Mouse (Mus musculus): ENCODE results near the gene Fbln1. TPM values are rescaled to one million over a fixed set of nuclear protein-coding genes. Genes with fewer than 3 reads are reported as not detected.
A peak's percentile ranks its signal among the peaks of the same experiment; 100 is the strongest.

The Fbln1 gene
- polyA plus RNA-seq, 1 experiment from 2014 or later: 71.0 TPM

- Histone ChIP-seq H3K9me3 (no peaks in the 10 kb centered on the region), H3K27me3 (no peaks in the 10 kb centered on the region), H3K4me1 (replicated peaks) (peaks cover 24% of the 10 kb centered on the region), H3K4me3 (no peak overlapping the region), H3K27ac (replicated peaks) (no peak overlapping the region), H3K9ac (no peak overlapping the region), H3K4me2 (no peak overlapping the region), H3K36me3 (no peaks in the 10 kb centered on the region)
- no peak for ATAC-seq (ENCODE audit: low read depth)
- 90% methylated on average over 8 of the region's 8 CpGs for WGBS
Measured at GRCm38 (mm10) chr15:85277221-85277620, 71.5 kb downstream of the Fbln1 start.

DNA sequence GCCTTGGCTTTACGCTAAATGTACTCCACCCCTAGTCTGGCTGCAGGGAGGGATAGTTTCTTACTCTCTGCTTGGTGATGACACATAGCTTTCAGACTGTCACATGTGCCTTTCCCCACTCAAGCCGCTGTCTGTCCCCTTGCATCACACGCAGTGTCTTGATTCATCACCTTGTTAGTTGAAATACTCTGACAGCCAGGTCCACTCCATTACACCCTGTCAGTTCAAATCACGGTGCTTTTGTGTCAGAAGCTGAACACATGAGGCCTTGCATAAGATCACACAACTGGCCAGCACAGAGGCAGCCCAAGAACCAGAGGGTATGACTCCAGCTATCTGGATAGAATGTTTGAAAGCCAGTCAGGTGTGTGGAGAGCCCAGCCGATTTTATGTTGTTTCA is 73.2 kb downstream of the Fbln1 start:
- ATAC-seq (ENCODE audit: low read depth): no peak
- no peak overlapping the region for H3K4me3 ChIP-seq
- H3K27ac ChIP-seq (replicated peaks): no peak overlapping the region
- H3K9ac ChIP-seq: no peak overlapping the region
- 86% methylated on average over 5 of the region's 5 CpGs for WGBS
- no peaks in the 10 kb centered on the region for H3K9me3 ChIP-seq
- H3K36me3 ChIP-seq: no peaks in the 10 kb centered on the region
- peaks cover 10% of the 10 kb centered on the region for H3K4me1 ChIP-seq (replicated peaks)
- no peaks in the 10 kb centered on the region for H3K27me3 ChIP-seq
- H3K4me2 ChIP-seq: no peak overlapping the region

- Histone ChIP-seq H3K4me3 (no peak overlapping the region), H3K4me2 (no peak overlapping the region), H3K9ac (no peak overlapping the region), H3K27me3 (no peaks in the 10 kb centered on the region), H3K36me3 (no peaks in the 10 kb centered on the region), H3K9me3 (no peaks in the 10 kb centered on the region), H3K4me1 (replicated peaks) (peaks cover 15% of the 10 kb centered on the region), H3K27ac (replicated peaks) (no peak overlapping the region)
- ATAC-seq (ENCODE audit: low read depth): no peak
- 89% methylated on average over 5 of the region's 5 CpGs for WGBS
Measured at GRCm38 (mm10) chr15:85282021-85282420, 76.3 kb downstream of the Fbln1 start.

DNA sequence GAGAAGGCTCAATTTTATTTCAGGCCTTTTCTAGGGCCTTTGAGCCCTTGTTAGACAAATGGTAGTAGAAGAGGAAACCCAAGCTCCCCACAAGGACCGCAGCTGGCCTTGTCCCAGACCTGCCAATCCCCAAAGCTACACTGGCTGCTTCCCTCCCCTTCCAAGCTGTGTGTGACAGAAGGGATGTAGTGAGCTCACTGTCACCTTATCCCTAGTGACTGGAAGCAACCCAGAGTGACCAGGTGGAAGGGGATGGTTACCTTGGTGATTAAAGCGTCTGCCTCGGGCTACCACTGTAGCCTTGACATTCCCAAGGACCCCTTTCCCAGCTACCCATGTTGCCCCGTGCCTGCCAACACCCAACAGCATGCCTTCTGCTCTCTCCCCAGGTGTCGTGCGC is 78.9 kb downstream of the Fbln1 start:
- Histone ChIP-seq H3K9ac (no peak overlapping the region), H3K4me2 (no peak overlapping the region), H3K4me3 (no peak overlapping the region), H3K27ac (replicated peaks) (no peak overlapping the region), H3K27me3 (no peaks in the 10 kb centered on the region), H3K4me1 (replicated peaks) (peaks cover 15% of the 10 kb centered on the region), H3K36me3 (no peaks in the 10 kb centered on the region), H3K9me3 (no peaks in the 10 kb centered on the region)
- 0 out of 2 replicates have a peak, but pooled peaks have one; percentile 27 for ATAC-seq (ENCODE audit: low read depth)
- 78% methylated on average over 6 of the region's 6 CpGs for WGBS

DNA sequence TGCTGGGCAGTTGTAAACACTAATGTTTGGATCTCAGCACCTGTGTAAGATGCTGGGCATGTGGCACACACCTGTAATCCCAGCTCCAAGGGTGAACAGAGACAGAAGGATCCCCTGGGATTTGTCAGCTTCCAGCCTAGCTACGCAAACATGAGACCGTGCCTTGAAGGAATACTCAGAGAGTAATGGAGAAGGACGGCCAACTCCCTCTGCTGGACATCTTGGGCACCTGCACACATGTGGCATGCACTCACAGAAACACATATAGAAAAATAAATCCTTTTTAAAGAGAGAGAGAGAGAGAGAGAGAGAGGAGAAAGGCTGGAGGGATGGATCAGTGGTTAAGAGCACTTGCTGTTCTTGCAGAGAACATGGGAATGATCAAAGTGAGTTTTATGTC is 88.9 kb downstream of the Fbln1 start:
- no peak overlapping the region for H3K27ac ChIP-seq (replicated peaks)
- H3K4me1 ChIP-seq (replicated peaks): peaks cover 46% of the 10 kb centered on the region
- no peaks in the 10 kb centered on the region for H3K9me3 ChIP-seq
- no peak overlapping the region for H3K9ac ChIP-seq
- ATAC-seq (ENCODE audit: low read depth): no peak
- no peak overlapping the region for H3K4me3 ChIP-seq
- 79% methylated on average over 3 of the region's 3 CpGs for WGBS
- no peak overlapping the region for H3K4me2 ChIP-seq
- no peaks in the 10 kb centered on the region for H3K27me3 ChIP-seq
- no peaks in the 10 kb centered on the region for H3K36me3 ChIP-seq

- no peaks in the 10 kb centered on the region for H3K27me3 ChIP-seq
- no peak; the same call in 1 of the 2 replicates for ATAC-seq (ENCODE audit: low read depth)
- no peaks in the 10 kb centered on the region for H3K36me3 ChIP-seq
- no peaks in the 10 kb centered on the region for H3K9me3 ChIP-seq
- H3K27ac ChIP-seq (replicated peaks): peak overlapping the region; percentile 75
- H3K9ac ChIP-seq: no peak overlapping the region
- 49% methylated on average over 8 of the region's 8 CpGs for WGBS
- H3K4me1 ChIP-seq (replicated peaks): peaks cover 40% of the 10 kb centered on the region
- no peak overlapping the region for H3K4me3 ChIP-seq
- no peak overlapping the region for H3K4me2 ChIP-seq
Measured at GRCm38 (mm10) chr15:85295544-85295943, 89.8 kb downstream of the Fbln1 start.

DNA sequence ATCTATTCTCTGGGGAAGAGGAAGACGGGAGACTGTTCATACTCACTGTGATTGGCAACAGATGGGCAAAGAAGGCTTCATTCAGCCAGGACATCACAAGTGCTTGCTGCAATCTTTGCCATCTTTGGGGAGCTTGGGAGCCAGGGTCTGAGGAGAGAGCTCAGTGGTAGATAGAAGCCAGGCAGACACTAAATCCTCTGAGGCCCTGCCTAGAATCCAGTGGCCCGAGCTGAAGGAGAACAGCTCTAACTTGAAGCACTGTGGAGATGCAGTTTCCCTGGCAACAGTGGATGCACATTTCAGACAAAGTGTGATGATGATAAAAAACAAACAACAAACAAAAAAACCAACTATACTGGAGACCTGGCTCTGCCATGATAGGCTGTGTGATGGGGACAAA is 90.2 kb downstream of the Fbln1 start:
- no peaks in the 10 kb centered on the region for H3K9me3 ChIP-seq
- 37% methylated on average over 2 of the region's 2 CpGs for WGBS
- H3K4me2 ChIP-seq: no peak overlapping the region
- no peaks in the 10 kb centered on the region for H3K36me3 ChIP-seq
- H3K27ac ChIP-seq (replicated peaks): peak overlapping the region; percentile 75
- no peak for ATAC-seq (ENCODE audit: low read depth)
- no peak overlapping the region for H3K9ac ChIP-seq
- H3K4me3 ChIP-seq: no peak overlapping the region
- no peaks in the 10 kb centered on the region for H3K27me3 ChIP-seq
- H3K4me1 ChIP-seq (replicated peaks): peaks cover 40% of the 10 kb centered on the region

GRCm38 (mm10) chr15:85296538-85296937 is 90.8 kb downstream of the Fbln1 start:
- Histone ChIP-seq H3K4me1 (replicated peaks) (peaks cover 40% of the 10 kb centered on the region), H3K9ac (no peak overlapping the region), H3K9me3 (no peaks in the 10 kb centered on the region), H3K27ac (replicated peaks) (no peak overlapping the region), H3K4me2 (no peak overlapping the region), H3K36me3 (no peaks in the 10 kb centered on the region), H3K27me3 (no peaks in the 10 kb centered on the region), H3K4me3 (no peak overlapping the region)
- WGBS: 83% methylated on average over 3 of the region's 3 CpGs
- ATAC-seq (ENCODE audit: low read depth): no peak

DNA sequence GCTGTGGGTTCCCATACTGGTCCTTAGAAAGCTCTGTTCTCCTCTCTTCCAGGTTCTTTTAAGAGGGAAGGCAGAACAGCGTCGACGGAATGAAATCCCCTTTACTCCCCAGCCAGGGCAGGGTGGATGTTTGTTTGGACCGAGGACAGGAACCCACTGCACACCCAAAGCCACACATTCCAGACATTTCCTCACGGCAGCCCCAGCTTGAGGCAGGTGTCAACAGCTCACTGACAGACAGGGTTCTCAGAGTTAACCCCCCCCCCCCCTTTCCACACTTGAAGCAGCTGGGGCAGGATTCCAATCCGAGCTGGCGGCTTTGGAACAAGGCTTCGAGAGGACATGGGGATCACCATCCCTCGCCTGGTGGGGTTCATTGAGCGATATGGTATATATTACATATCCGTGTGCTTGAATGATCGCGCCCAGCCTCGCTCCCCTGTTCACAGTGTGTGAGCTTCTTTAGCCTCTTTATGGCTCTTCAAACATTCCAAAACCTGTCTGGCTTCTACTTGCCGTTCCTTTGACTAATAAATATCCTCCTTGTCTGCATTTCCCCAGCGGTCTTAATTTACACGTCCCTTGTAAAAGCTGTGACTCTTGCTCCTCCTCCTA is 92.5 kb downstream of the Fbln1 start:
- H3K4me1 ChIP-seq (replicated peaks): peaks cover 40% of the 10 kb centered on the region
- no peaks in the 10 kb centered on the region for H3K9me3 ChIP-seq
- 0 out of 2 replicates have a peak overlapping the region, but pooled peaks have one; percentile 8 for H3K9ac ChIP-seq
- 47% methylated on average over 17 of the region's 17 CpGs for WGBS
- no peaks in the 10 kb centered on the region for H3K36me3 ChIP-seq
- no peak overlapping the region for H3K4me2 ChIP-seq
- H3K4me3 ChIP-seq: no peak overlapping the region
- no peaks in the 10 kb centered on the region for H3K27me3 ChIP-seq
- ATAC-seq (ENCODE audit: low read depth): no peak
- no peak overlapping the region; the same call in 1 of the 2 replicates for H3K27ac ChIP-seq (replicated peaks)

GRCm38 (mm10) chr15:85298946-85299345 is 93.2 kb downstream of the Fbln1 start:
- no peaks in the 10 kb centered on the region for H3K27me3 ChIP-seq
- peaks cover 40% of the 10 kb centered on the region for H3K4me1 ChIP-seq (replicated peaks)
- H3K4me2 ChIP-seq: no peak overlapping the region
- H3K9me3 ChIP-seq: 0 out of 2 replicates have a peak, but pooled peaks cover under 1% of the 10 kb centered on the region
- ATAC-seq (ENCODE audit: low read depth): no peak
- 91% methylated on average over 9 of the region's 9 CpGs for WGBS
- no peak overlapping the region for H3K9ac ChIP-seq
- H3K27ac ChIP-seq (replicated peaks): no peak overlapping the region
- H3K4me3 ChIP-seq: no peak overlapping the region
- no peaks in the 10 kb centered on the region for H3K36me3 ChIP-seq

- H3K4me1 ChIP-seq (replicated peaks): peaks cover 9% of the 10 kb centered on the region
- no peak overlapping the region for H3K4me3 ChIP-seq
- no peak for ATAC-seq (ENCODE audit: low read depth)
- 58% methylated on average over 4 of the region's 4 CpGs for whole genome bisulfite sequencing
- H3K9ac ChIP-seq: no peak overlapping the region
- no peaks in the 10 kb centered on the region for H3K27me3 ChIP-seq
- 0 out of 2 replicates have a peak, but pooled peaks cover 3% of the 10 kb centered on the region for H3K9me3 ChIP-seq
- H3K27ac ChIP-seq (replicated peaks): no peak overlapping the region
- H3K36me3 ChIP-seq: no peaks in the 10 kb centered on the region
- no peak overlapping the region for H3K4me2 ChIP-seq
Measured at GRCm38 (mm10) chr15:85303241-85303640, 97.5 kb downstream of the Fbln1 start.

DNA sequence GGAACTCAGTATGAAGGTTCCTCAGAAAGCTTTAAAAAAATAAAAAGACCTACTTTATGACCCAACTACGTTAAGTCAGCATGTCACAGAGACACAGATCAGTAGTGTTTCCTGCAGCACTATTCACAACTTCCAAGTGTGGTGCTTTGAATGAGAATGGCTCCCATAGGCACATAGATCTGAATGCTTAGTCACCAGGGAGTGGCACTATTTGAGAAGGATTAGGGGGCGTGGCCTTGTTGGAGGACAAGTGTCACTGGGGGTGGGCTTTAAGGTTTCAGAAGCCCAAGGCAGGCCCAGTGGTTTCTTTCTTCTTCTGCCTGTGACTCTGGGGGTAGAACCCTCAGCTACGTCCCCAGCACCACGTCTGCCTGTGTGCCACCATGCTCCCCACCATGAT is 98.2 kb downstream of the Fbln1 start:
- Histone ChIP-seq H3K4me2 (no peak overlapping the region), H3K9me3 (0 out of 2 replicates have a peak, but pooled peaks cover 3% of the 10 kb centered on the region), H3K27me3 (no peaks in the 10 kb centered on the region), H3K4me3 (no peak overlapping the region), H3K4me1 (replicated peaks) (peaks cover 2% of the 10 kb centered on the region; the same call in 1 of the 2 replicates), H3K9ac (no peak overlapping the region), H3K27ac (replicated peaks) (no peak overlapping the region), H3K36me3 (no peaks in the 10 kb centered on the region)
- no peak for ATAC-seq (ENCODE audit: low read depth)
- 92% methylated on average over 4 of the region's 4 CpGs for WGBS

Data from neural tube, embryonic 13.5 days (tissue).